Mouse (Mus musculus) embryonic facial prominence, embryonic 10.5 days (tissue): ENCODE data around the gene Crot. TPM values are rescaled to one million over a fixed set of nuclear protein-coding genes. Genes with fewer than 3 reads are reported as not detected.

Experiments
- DNase-seq: peaks from one replicate; pipeline ENCODE4 v3.0.0-alpha.2; 2017; ENCODE audit warnings: low spot score
- H3K27ac ChIP-seq: fragments of 300-500 bp; sonication (generic); replicated peaks from 2 replicates; pipeline ENCODE4 v1.5.1; 2016; ENCODE audit warnings: mild to moderate bottlenecking
- H3K27me3 ChIP-seq: fragments of 300-500 bp; sonication (generic); replicated peaks from 2 replicates; pipeline ENCODE4 v1.6.1; 2016; ENCODE audit warnings: low read depth, mild to moderate bottlenecking; ENCODE audit not compliant: poor library complexity, severe bottlenecking
- H3K36me3 ChIP-seq: fragments of 300-500 bp; sonication (generic); replicated peaks from 2 replicates; pipeline ENCODE4 v1.6.1; 2016; ENCODE audit warnings: mild to moderate bottlenecking, moderate library complexity
- H3K4me1 ChIP-seq: fragments of 300-500 bp; sonication (generic); 2 replicates; pipeline ENCODE4 v1.6.1; 2016
- H3K4me3 ChIP-seq: fragments of 300-500 bp; sonication (generic); 2 replicates; pipeline ENCODE4 v1.5.1; 2016; ENCODE audit warnings: mild to moderate bottlenecking, moderate library complexity
- H3K9me3 ChIP-seq: fragments of 300-500 bp; sonication (generic); 2 replicates; pipeline ENCODE4 v1.6.1; 2016; ENCODE audit warnings: mild to moderate bottlenecking
- WGBS: fragments of 180-500 bp; shearing (Covaris S2); methylation state at CpG from one replicate; pipeline ENCODE4 v1.1.7; 2016; 5-methylcytosine and 5-hydroxymethylcytosine counted together
- polyA plus RNA-seq: library from polyadenylated mRNA; unstranded; fragments of >200 nt; fragmentation: Nextera tagmentation; extraction: Ambion mirVana; gene quantifications from 2 replicates; pipeline ENCODE4 v1.2.1, GENCODE M21; 2016

Gene Crot
- polyA plus RNA-seq, 1 experiment from 2014 or later: 37.2 TPM

- Histone ChIP-seq H3K4me3 (no peak overlapping the region), H3K4me1 (no peaks in the 10 kb centered on the region), H3K9me3 (no peaks in the 10 kb centered on the region), H3K36me3 (no peaks in the 10 kb centered on the region), H3K27ac (no peak overlapping the region), H3K27me3 (no peaks in the 10 kb centered on the region)
- no peak for DNase-seq
- WGBS: 58% methylated on average over 6 of the region's 6 CpGs
These were observed 80.1 kb downstream of the Crot start for GRCm38 (mm10) chr5:8917069-8917468.

GRCm38 (mm10) chr5:8916400-8916799, 80.7 kb downstream of the Crot start:
- Histone ChIP-seq H3K4me1 (no peaks in the 10 kb centered on the region), H3K9me3 (no peaks in the 10 kb centered on the region), H3K36me3 (no peaks in the 10 kb centered on the region), H3K27ac (no peak overlapping the region), H3K27me3 (no peaks in the 10 kb centered on the region), H3K4me3 (no peak overlapping the region)
- no peak for DNase-seq
- WGBS: 95% methylated on average over 2 of the region's 2 CpGs

Other genes starting within 250 kb of the Crot start
- gene Abcb1b, start 199.2 kb downstream of the Crot start, polyA plus RNA-seq: 0.95 and 1.2 TPM in 2 replicates
- 0.28 and 0.54 TPM in 2 replicates for gene Abcb4, start 103.6 kb downstream of the Crot start, polyA plus RNA-seq
- 19.3 and 19.9 TPM in 2 replicates for gene Tmem243, start 103.3 kb upstream of the Crot start, polyA plus RNA-seq
- gene Dmtf1, start 164.5 kb upstream of the Crot start, polyA plus RNA-seq: 52.1 and 60.2 TPM in 2 replicates